Mouse (Mus musculus) cerebellum, postnatal 14 days (tissue): ENCODE data around the gene Nupl2.

Source experiments
- DNase-seq, 2 experiments: peaks; one replicate each; pipeline ENCODE4 v3.0.0; 2021; ENCODE audit warnings: mixed read lengths in 2 of 2

Nupl2 gene

DNA sequence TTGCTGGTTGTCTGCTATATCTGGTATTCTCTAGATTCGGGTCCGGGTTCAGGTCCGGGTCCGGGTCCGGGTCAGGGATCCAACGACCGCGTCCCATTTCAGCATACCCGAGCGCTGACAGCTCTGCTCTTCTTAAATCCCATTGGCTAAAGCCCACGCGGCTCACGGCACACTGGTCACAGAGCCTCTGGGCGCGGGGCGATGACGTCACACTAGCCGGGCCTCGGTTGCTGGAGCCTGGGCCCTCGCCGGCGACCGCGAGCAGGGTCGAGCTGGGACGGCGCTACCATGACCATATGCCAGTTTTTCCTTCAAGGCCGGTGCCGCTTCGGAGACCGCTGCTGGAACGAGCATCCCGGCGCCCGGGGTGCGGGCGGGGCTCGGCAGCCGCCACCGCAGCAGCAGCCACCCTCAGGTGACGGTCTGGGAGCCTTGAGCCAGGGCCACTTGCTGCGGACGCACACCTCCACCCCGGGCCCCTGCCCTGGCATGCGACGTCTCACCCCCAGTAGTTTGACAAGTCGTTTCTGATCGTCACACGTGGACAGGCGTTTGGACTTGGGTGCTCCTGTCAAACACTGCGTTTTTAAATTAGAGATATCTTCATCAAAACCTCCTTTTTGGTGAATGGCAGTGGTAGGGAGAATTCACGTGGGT, at the start of gene Nupl2:
Gene Nupl2 (plus strand): TSS at position 175 of the 657 bp plus-strand sequence.
- peak; percentile 99 for DNase-seq

DNA sequence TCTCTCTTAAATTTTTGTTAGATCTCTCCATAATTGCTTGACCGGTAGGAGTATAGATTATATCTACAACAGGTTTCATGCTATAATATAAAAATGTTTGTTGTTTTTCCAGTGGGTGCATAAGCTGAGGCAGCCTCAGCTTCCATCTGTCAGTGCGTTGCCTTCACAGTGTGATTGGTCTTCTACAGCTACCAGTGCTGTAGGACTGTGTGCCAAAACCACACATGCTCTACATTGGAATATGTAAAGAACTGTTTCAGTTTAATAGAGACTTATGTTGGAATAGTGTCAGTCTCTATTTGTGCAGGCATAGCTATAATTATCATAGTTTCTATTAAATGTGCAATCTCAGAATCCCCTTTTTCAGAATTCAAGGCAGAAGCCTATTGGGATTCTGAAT, 42.5 kb upstream of the Nupl2 start:
- no peak for DNase-seq

DNA sequence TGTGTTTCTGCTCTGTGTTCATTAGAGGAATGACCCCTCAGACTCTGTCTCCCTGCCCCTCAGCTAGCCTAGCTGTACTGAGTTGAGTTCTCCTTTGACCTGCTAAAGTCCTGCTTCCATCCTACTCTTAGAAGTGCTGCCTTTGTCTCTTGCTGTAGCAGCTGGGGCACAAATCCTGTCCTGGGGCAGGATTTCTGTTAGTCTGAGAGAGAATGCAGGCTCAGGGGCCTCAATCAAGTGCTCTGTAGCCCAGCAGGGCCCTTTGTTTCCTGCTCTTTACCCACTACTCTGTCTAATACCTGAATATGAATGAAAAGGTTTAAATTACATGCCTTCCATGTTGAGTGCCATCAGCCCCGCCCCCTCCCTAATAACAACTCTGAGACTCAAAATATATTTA, 40.6 kb upstream of the Nupl2 start:
- DNase-seq: no peak

DNA sequence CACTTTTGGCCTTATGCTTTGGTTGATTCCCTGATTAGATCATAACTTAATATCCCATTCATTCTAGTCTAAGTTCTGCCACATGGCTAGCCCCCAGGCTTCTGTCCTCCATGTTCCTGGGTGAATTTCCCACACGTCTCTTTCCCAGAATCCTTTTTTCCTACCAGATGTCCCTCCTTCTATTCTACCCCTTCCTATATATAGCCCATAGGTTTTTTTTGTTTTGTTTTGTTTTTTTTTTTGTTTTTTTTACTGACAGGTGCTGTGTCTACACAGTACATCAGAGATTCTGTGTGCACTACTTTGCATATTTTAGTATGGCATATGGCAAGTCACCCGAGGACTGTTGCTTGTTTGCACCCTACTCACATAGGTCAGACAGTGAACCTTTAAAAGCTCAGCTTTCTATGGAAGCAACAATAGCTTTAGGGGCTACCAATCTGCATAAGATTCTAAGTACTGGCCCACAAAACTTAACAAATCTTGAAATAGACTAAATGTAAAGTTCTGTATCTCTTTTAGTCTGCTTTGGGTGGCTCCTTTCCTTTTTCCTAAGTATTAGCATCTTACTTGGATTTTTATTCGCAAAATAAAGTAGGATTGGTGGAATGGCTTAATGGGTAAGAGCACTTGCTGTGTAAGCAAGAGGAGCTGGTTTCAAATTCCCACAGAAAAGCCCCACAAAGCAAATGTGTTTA, 40.0 kb upstream of the Nupl2 start:
- no peak for DNase-seq

DNA sequence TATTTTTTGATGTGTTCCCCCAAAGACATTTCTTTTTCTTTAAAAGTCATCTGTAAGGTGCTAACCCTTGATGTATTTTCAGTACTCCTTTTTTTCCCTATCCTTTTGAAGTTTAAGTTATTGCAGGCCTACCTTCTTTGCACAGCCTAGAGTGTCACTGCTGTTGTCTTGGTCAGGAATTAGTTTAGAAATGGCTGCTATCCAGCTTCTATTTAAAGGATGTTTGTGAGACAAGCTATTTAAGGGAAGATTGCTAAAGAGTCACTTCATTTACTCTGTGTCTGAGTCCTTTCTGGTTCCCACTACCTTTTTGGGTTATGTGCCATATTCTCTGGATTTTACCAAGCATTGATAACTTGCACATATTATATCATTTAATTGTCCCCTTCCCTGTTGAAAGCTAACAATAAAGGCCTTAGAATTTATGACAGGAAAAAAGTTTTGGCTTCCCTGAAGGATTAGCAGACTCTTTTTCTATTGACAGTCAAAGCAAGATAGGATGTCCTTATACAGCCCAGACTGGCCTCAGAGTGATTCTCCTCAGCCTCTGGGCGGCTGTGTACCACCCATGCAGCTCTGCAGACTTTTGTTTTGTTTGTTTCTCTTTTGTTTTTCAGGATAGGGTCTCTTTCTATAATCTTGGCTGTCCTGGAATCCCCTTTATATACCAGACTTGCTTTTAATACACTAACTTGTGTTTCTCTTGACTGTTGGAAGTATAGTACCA, 38.7 kb upstream of the Nupl2 start:
- DNase-seq: no peak

DNA sequence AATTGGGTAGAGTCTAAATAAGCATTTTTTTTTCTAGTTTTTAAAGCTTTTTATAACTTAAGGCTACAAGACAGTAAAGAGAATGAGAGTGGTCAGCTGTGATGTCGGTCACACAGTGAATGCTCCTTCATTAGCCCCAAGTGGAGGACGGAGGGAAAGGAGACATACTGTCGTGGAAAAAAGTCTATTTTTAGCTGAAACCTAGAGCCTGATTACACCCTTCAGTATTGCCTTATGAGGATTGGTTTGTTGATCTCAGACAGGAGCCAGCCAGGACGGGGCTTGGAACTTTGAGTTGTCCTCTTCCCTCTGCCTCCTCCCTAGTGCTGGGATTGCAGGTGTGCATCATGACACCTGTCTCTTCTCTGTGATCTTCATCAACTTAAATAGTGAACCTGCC, 37.8 kb upstream of the Nupl2 start:
- no peak for DNase-seq

DNA sequence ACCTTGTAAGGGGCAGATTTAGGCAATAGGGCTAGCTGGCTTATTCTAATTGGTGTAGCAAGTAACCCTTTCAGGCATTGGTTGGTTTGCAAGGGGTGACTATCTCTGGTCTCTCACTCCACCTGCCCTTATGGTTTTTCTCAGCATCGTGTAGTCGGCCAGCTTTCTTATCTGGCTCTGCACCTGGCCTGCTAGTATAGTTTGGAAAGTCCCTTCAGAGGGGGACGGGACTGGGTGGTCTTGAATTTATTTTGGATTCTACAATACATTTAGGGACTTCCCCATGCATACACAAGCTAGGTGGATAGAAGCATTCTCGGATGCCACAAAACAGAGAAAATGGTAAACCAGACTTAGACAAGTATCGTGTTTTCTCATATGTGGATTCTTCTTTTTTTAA, 17.8 kb upstream of the Nupl2 start:
- no peak for DNase-seq

DNA sequence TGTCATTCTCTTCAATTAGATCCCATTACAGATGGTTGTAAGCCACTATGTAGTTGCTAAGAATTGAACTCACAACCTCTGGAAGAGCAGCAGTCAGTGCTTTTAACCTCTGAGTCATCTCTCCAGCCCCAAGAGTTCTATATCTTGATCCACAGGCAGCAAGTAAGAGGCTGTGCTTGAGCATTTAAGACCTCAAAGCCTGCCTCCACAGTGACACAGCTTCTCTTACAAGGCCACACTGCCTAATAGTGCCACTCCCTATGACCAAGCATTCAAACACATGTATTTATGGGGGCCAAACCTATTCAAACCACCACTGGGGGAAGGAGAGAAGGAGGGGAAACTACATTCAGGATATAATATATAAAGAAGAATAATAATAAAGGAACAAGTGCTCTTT, 12.6 kb upstream of the Nupl2 start:
- DNase-seq: no peak

DNA sequence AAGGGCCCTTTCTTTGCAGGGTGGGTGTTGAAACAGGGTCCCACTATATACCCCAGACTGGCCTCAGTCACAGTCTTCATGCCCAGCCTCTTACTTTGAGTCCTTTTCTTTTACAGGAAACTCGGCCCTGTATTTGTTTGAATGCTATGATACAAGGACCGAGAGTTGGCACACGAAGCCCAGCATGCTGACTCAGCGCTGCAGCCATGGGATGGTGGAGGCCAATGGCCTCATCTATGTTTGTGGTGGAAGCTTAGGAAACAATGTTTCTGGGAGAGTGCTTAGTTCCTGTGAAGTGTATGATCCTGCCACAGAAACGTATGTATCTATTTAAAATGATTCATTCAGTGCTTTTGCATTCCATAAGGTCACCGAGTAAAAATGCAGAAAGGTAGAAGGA, 8.0 kb upstream of the Nupl2 start:
- DNase-seq: no peak

DNA sequence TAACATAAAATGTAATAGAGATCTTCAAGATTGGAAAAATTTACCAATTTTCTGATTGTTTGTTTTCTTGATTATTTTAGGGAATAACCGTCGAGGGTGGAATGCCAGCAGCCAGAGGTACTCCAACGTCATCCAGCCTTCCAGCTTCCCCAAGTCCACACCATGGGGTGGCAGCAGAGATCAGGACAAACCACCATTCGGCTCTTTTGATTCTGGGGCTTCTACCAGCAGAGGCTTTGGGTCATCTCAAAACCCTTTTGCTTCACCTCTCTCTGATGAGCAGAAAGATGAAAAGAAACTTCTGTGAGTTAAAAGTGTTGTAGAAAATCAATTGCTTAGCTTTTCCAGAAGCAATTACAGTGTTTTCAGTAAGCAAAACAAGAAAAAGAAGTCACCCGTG, 2.5 kb downstream of the Nupl2 start:
- DNase-seq: peak; percentile 13 to 22

DNA sequence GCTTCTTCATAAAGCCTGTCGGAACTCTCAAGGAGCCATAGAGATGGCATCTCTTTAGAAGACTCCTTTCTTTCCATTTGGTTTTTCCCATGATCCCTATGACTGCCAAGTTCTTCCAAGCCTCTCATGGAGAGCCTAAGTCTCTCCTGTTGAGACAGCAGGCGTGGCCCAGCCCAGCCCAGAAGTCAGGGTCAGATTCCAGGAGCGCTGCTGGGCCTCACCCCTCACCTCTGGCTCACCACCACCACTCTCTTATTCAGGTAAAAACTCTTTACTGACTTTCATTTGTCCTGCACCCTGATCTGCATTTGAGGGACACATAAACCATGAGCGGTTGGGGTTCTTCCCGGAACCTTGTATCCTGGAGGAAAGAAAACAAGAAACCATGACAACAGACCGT, 5.1 kb downstream of the Nupl2 start:
- no peak for DNase-seq

DNA sequence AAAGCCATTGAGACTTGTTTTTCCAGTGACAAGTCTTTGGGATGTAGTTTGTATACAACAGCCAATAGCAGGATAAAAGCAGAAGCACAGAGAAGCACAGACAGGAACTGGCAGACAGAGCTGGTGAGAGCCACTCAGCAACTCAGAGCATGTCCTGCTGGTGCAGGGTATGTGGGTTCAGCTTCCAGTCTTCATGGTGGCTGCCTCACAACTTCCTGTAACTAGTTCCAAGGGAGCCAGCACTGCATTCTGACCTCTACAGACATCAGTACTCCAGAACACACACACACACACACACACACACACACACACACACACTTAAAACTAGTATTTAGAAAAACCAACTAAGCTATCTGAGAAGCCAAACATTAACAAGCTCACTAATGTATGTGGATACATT, 7.3 kb downstream of the Nupl2 start:
- no peak for DNase-seq

DNA sequence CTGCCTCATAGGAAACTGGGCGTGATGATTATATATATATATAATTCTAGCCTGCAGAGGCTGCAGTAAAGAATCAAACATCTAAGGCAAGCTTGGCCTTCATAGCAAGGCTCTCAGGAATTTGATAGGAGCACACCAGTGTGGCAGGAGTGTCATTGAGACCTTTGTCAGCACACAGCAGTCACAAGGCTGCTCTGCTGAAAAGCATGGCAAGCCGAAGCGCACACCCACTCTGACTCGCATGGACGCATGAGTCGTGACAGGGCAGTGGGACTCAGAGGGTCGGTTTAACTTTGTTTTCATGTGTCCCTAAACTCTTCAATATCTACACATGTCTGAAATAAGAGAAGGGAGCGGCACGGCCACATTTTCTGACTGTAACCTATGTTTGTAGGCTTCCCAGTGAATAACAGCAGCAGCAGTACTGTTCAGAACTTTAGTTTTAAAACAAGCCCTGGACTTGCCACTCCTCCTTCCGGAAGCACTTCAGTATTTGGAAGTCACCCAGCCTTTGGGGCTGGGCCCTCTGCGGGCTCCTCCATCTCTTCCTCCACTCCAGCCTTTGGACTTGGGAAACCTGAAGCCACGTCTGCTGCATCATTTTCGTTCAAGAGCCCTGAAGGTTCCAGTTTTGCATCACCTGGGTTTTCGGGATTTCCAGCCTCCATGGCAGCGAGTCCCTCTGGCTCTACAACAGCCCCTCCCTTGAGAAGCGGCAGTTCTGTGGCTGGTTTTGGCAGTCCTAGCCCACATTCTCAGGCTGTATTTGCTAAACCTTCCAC, 16.9 kb downstream of the Nupl2 start:
- no peak for DNase-seq

DNA sequence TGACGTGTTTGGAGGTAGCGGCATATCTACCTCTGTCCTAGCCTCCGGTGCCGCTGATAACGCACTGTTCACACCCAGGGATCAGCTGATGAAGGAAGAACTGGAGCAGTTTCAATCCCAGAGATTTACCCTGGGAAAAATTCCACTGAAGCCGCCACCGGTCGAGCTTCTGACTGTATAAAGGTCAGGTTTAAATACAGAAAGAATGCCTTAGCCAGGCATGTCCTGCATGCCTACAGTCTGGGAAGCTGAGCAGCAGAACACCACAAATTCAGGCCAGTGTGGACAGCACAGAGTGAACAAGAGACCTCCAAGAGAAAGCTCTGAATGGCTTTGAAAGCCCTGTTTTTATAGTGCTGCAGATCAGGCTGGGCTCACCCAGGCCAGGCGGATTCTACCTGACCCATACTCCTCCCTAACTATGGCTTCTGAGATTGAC, 17.6 kb downstream of the Nupl2 start:
- DNase-seq: no peak

DNA sequence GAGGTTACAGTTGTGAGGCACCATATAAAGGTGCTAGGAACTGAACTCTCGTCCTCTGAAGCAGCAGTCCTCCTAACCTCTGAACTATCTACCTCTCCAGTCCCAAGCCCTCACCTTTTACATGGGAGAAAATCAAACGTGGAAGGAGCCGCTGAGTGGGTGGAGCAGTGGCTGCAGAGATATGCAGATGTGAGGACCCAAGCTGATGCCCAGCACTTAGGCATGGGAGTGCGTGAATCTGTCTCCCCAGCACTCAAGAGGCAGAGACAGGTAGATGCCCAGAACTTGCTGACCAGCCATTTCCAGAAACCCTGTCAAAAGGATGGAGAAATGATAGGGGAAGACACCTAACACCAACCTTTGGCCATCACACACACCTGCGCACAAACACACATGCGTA, 18.3 kb downstream of the Nupl2 start:
- DNase-seq: no peak

DNA sequence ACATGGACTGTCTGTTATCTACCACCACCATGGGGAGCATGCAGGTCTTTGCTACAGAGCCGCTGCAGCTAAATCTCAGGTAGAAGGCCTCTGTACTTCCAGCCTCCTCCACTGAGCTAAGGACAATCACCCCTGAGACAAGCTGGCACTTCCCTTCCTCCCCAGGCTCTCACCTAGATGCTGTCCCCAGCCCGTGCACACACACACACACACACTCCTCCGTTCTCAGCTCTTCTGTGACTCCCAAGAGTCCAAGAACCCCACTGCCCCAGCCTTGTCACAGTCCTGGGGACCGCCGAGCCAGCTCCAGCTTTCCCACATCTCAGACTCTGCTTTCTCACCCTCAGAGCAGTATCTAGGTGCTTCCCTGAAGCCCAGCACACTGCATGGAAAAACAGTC, 19.2 kb downstream of the Nupl2 start:
- no peak for DNase-seq

DNA sequence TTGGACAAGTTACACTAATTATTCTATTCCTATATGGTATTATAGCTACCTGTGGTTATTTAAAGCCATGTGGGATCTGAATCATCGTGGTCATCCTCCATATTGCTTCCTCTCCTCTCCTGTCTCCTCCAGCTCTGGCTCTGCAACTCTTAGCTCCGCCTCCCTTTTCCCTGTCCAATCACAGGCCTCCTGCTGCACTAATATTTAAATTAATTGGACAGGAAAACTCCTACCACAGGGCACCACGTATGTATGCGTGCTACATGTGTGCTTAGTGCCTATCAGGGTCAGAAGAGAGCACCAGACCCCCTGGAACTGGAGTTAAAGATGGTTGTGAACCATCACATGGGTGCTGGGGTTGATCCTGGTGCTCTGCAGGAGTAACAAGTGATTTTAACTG, 23.7 kb downstream of the Nupl2 start:
- DNase-seq: no peak

DNA sequence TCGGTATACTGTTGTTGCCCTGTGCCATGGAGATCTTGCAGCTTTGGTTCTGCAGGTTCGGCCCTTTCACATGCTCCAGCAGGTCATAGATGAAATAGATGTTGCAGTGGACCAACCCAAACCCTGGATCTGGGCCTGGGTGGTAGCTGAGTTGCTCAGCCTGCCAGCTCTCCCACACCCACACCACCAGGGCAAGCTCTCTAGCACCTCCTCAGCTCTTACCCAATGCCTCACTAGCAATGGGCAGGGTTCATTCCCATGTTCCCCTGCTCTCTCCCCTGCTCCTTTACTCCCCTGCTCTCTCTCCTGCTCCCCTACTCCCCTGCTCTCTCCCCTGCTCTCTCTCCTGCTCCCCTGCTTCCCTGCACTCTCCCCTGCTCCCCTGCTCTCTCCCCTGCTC, 27.1 kb downstream of the Nupl2 start:
- DNase-seq: no peak

DNA sequence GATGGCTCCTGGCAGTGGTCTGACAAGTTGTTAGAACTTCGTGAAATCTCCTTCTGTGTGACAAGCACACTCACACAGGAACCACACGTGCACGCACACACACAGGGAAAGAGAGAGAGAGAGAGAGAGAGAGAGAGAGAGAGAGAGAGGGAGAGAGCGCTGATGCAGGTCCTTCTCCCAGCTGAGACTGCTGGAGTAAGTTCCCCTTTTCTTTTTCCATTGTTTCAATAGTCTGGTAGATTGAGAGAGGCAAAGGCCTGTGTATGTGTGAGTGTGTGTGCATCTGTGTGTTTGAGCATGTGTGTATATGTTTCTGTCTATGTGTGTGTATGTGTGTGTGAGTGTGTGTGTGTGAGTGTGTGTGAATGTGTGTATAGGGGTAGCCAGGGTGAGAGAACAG, 36.2 kb downstream of the Nupl2 start:
- DNase-seq: no peak

DNA sequence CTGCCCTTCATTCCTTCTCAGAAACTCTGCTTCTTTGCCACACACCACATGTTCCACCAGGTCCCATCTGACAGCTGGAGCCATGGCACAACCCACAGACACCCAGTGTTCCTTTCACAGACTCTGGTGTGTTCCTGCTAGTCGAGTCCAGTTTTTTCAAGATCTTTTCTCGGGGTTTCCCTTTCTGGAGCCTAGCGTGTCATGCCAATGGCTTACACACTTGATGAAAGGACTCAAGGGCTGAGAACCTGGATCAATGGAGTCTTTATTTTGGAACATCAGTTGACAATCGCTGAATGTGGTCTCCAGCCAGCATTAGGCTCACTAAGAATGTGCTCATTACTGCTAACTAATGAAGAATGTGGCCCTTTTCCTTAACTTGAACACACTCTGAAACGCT, 37.7 kb downstream of the Nupl2 start:
- no peak for DNase-seq

DNA sequence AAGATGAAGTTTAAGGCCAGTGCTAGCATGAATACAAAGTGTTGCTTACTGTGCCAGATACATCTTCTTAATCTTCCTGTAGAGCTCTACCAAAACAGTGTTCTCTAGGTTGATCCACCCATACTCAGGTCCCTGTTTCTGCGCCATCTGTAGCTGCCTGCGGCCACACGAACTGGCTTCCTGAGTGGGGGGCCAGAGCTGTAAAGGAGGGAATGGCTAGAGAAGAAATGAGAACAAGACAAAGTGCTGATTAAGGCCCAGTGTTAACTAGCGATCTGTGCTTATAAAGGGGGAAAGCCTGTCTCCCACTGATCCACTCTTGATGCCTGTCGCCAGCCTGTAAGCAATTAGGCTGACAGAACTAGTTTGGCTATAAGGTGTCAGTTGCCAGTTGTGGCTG, 38.5 kb downstream of the Nupl2 start:
- DNase-seq: no peak

DNA sequence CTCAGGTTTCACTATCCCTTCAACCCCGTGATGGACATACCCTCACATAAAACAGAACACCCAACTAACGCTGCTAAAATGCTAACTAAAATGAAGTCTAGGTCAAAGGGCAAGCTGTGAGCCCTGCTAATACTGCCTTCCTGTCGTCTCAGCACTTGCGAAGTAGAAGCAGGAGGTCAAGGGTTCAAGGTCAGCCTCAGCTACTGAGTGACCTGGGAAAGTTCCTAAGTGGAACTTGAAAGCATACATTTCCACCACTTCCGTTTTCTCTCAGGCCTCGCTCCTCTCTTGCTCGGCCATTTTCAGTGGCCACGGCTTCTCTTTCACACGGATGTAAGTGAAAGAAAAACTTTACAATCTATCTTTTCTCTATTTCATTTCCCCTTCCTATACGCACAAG, 43.2 kb downstream of the Nupl2 start:
- DNase-seq: no peak

DNA sequence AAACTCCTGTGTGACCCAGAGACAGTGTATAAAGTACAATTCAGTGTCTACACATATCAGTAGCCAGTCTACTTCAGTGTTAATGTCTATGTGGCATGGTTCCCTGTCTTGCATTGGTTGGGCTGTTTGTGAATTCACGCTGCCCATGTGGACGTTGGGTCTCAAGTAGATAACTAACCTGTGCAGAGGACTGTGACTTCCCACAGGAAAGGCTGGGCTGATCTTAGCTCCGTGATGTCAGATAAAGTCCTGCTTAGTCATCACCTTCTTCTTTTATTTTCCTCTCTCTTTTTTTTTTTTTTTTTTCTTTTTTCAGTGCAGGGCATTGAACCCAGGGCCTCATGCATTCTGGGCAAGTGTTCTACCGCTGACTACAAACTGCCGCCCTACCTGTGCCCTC, 43.7 kb downstream of the Nupl2 start:
- DNase-seq: no peak
